Mouse (Mus musculus): Measurements from ENCODE around the gene Mrpl54. TPM values are rescaled to one million over a fixed set of nuclear protein-coding genes. Genes with fewer than 3 reads are reported as not detected.
A peak's percentile ranks its signal among the peaks of the same experiment; 100 is the strongest.
"Not testable (repeated sequence)": the region's sequence is repeated elsewhere in the genome, so short reads cannot be mapped to it uniquely, and the experiment has no call there.

The Mrpl54 gene
- polyA plus RNA-seq, 1 experiment: 144 TPM

DNA sequence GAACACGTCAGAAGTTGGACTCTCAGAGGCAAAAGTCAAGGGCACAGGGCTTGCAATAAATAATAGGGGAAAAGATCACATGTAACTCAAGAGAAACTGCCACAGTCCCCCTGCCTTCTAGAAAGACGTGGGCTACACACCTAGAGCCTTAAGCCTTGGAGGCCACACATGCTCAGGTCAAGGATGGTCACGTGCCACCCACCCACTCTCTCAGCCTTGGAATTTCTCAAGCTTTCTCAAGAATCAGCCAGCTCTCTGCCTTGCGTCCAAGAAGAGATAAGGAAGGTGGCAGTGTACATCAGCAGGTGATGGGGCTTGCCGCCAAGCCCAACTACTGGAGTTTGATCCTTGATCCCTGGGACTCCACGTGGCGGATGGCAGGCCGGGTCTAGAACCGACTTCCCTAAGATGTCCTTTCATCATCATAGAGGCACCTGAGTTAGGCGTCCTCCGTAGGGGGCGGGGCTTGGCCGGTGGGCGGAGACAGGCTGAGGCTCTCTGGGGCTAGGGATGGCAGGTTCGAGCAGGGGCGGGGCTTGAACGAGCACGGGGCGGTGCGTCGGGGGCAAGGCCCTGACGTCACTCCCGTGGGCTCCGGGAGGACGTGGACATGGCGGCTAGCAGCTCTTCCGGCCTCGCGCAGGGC is 34.0 kb downstream of the Mrpl54 start, which contains the start of gene Zfr2:
TSS of gene Zfr2 (plus strand) at position 576 of the 646 bp plus-strand sequence.
- H3K27ac ChIP-seq (replicated peaks; ENCODE audit: low read depth, low read length): no peak within 1 kb of the TSS
- peak within 1 kb of the TSS; percentile 76 for H3K4me3 ChIP-seq (ENCODE audit: insufficient read depth, low read depth, low read length)

GRCm38 (mm10) chr10:81231436-81231835 is 35.3 kb downstream of the Mrpl54 start:
- Histone ChIP-seq H3K4me1 (ENCODE audit: control insufficient read depth, insufficient read depth, insufficient read length, low read length) (peaks cover 12% of the 10 kb centered on the region), H3K27ac (replicated peaks; ENCODE audit: low read depth, low read length) (no peak overlapping the region), H3K4me3 (ENCODE audit: insufficient read depth, low read depth, low read length) (no peak overlapping the region)

More for the DNA sequence above, 34.0 kb downstream of the Mrpl54 start, which contains the start of gene Zfr2:
- H3K4me1 ChIP-seq (ENCODE audit: control insufficient read depth, insufficient read depth, insufficient read length, low read length): peaks cover 12% of the 10 kb centered on the region

DNA sequence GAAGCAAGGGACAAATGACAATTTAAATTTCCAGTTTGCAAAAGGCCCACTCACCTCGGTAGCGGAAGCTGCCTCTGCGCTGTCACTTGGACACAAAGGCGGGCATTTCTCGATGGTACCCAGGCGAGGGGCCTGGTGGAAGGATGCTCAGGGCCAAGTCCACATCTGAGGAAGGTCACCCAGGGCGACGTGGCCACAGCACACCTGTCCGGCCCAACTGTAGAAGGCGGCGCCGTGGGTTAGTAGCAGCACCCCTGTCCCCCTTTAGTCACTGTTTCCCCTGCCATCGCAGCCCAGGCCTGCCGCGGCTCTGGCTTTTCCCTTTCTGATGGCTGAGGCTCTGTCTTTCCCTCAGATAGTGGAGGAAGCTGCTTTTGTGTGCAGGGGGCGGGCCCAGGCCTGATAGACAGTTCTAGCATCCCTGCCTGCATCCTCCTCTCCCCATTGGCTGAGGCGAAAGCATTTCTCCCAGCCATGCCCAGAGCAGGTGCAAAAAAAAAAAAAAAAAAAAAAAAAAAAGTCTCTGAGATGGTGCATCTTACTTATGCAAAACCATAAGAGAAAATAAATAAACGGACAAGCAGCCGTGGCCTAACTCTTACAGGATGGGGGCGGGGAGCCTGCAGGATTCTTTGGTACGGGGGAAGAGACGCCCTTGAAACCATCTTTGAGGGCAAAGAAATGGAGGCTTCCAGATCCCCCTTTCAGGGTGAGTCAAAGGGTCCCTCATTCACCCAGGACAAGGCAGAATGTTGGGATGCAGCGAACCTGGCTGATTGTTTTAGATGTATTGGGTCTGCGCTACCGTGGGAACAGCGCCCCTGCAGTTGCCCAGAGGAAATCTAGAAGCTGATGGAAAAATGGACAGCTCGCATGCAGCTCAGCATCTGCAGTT is 36.0 kb downstream of the Mrpl54 start, which contains the start of gene Atcay:
TSS of gene Atcay (minus strand) at position 396 of the 895 bp plus-strand sequence.
- Histone ChIP-seq H3K4me1 (ENCODE audit: control insufficient read depth, insufficient read depth, insufficient read length, low read length) (peaks cover 12% of the 10 kb centered on the region), H3K27ac (replicated peaks; ENCODE audit: low read depth, low read length) (no peak within 1 kb of the TSS), H3K4me3 (ENCODE audit: insufficient read depth, low read depth, low read length) (no peak within 1 kb of the TSS)

- no peak overlapping the region for H3K27ac ChIP-seq (replicated peaks; ENCODE audit: low read depth, low read length)
- no peak overlapping the region for H3K4me3 ChIP-seq (ENCODE audit: insufficient read depth, low read depth, low read length)
- peaks cover 8% of the 10 kb centered on the region for H3K4me1 ChIP-seq (ENCODE audit: control insufficient read depth, insufficient read depth, insufficient read length, low read length)
Measured at GRCm38 (mm10) chr10:81229735-81230437, 36.8 kb downstream of the Mrpl54 start.

DNA sequence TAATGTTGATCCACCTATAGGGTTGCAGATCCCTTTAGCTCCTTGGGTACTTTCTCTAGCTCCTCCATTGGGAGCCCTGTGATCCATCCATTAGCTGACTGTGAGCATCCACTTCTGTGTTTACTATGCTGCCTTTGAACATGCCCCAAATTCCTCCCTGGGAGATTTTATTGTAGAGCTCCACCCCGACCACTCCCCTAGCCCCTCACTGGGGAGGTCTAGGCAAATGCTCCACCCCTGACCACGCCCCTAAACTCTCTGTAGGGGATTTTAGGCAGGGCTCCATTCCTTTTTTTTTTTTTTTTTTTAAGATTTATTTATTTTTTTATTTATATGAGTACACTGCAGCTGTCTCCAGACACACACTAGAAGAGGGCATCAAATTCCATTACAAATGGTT is 43.0 kb downstream of the Mrpl54 start:
- H3K4me1 ChIP-seq (ENCODE audit: control insufficient read depth, insufficient read depth, insufficient read length, low read length); H3K27ac ChIP-seq (replicated peaks; ENCODE audit: low read depth, low read length); H3K4me3 ChIP-seq (ENCODE audit: insufficient read depth, low read depth, low read length): not testable (repeated sequence)

- Histone ChIP-seq H3K4me3 (ENCODE audit: insufficient read depth, low read depth, low read length) (no peak overlapping the region), H3K4me1 (ENCODE audit: control insufficient read depth, insufficient read depth, insufficient read length, low read length) (no peaks in the 10 kb centered on the region), H3K27ac (replicated peaks; ENCODE audit: low read depth, low read length) (no peak overlapping the region)
Measured at GRCm38 (mm10) chr10:81221402-81222015, 45.2 kb downstream of the Mrpl54 start.

DNA sequence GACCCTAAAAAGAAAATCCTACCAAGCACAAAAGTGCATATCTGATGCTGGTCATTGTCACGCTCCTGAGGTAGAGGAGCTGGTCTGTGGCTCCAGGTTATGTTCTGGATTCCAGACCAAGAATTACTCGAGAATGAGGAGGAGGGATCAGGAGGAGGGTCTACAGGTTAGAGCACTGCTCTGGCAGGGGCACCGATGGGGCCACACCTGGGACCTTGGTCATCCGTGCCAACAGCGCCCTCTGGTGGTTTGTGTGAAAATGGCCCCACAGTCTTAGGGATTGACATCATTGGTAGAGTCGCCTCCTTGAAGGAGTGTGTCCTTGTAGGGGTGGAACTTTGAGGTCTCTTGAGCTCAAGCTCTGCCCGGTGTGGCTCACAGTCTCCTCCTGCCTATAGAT is 48.8 kb downstream of the Mrpl54 start:
- Histone ChIP-seq H3K4me1 (ENCODE audit: control insufficient read depth, insufficient read depth, insufficient read length, low read length) (no peaks in the 10 kb centered on the region), H3K4me3 (ENCODE audit: insufficient read depth, low read depth, low read length) (no peak overlapping the region), H3K27ac (replicated peaks; ENCODE audit: low read depth, low read length) (no peak overlapping the region)

DNA sequence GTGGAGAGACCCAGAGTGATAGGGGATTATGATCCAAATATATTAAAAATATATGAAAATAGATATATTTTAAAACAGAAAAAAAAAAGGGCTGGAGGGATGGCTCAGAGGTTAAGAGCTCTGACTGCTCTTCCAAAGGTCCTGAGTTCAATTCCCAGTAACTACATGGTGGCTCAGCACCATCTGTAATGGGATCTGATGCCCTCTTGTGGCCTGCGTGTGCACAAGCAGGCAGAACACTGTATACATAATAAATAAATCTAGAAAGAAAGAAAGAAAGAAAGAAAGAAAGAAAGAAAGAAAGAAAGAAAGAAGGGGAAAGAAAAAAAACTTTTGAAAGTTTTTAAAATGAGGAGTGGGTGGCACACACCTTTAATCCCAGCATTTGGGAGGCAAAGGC is 49.5 kb downstream of the Mrpl54 start:
- H3K4me3 ChIP-seq (ENCODE audit: insufficient read depth, low read depth, low read length); H3K4me1 ChIP-seq (ENCODE audit: control insufficient read depth, insufficient read depth, insufficient read length, low read length); H3K27ac ChIP-seq (replicated peaks; ENCODE audit: low read depth, low read length): not testable (repeated sequence)

DNA sequence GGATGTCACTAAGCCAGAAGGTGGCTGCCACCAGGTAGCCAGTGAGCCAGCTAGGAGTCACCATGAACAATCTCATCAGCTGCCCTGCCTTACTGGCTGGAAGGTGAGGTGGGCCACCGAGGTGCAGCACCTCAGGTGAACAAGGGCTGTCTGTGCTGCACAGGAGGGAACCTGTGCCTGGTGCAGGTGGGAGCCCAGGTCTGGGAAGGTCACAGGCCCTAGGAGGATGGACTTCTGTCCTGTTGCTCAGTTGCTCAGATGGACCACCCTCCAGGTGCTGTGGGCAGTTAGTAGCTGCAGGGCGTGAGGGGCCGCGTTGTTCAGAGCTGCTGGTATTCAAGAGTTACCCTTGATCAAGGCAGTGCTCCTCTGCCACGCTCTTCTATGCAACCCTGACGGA is 49.9 kb downstream of the Mrpl54 start:
- Histone ChIP-seq H3K4me1 (ENCODE audit: control insufficient read depth, insufficient read depth, insufficient read length, low read length) (no peaks in the 10 kb centered on the region), H3K27ac (replicated peaks; ENCODE audit: low read depth, low read length) (no peak overlapping the region), H3K4me3 (ENCODE audit: insufficient read depth, low read depth, low read length) (no peak overlapping the region)

- Histone ChIP-seq H3K27ac (replicated peaks; ENCODE audit: low read depth, low read length) (no peak overlapping the region), H3K4me3 (ENCODE audit: insufficient read depth, low read depth, low read length) (no peak overlapping the region), H3K4me1 (ENCODE audit: control insufficient read depth, insufficient read depth, insufficient read length, low read length) (no peaks in the 10 kb centered on the region)
Measured at GRCm38 (mm10) chr10:81216260-81216659, 50.5 kb downstream of the Mrpl54 start.

Other genes starting within 250 kb of the Mrpl54 start
- not detected in 2 replicates for gene Diras1, start 241.3 kb downstream of the Mrpl54 start, polyA plus RNA-seq (2012; ENCODE audit: insufficient read depth, insufficient read length, missing spikeins)
- gene Slc39a3, start 229.5 kb downstream of the Mrpl54 start, polyA plus RNA-seq (2012; ENCODE audit: insufficient read depth, insufficient read length, missing spikeins): 7.0 and 12.1 TPM in 2 replicates
- gene Sgta, start 206.8 kb downstream of the Mrpl54 start, polyA plus RNA-seq (2012; ENCODE audit: insufficient read depth, insufficient read length, missing spikeins): 130 and 139 TPM in 2 replicates
- 7.0 and 11.3 TPM in 2 replicates for gene Thop1, start 196.9 kb downstream of the Mrpl54 start, polyA plus RNA-seq (2012; ENCODE audit: insufficient read depth, insufficient read length, missing spikeins)
- gene Creb3l3, start 168.1 kb downstream of the Mrpl54 start, polyA plus RNA-seq (2012; ENCODE audit: insufficient read depth, insufficient read length, missing spikeins): not detected in 2 replicates
- gene Map2k2, start 161.0 kb downstream of the Mrpl54 start, polyA plus RNA-seq (2012; ENCODE audit: insufficient read depth, insufficient read length, missing spikeins): 64.4 and 88.3 TPM in 2 replicates
- gene Zbtb7a, start 131.7 kb downstream of the Mrpl54 start, polyA plus RNA-seq (2012; ENCODE audit: insufficient read depth, insufficient read length, missing spikeins): 28.4 and 29.6 TPM in 2 replicates
- 10.3 and 13.4 TPM in 2 replicates for gene Pias4, start 99.0 kb downstream of the Mrpl54 start, polyA plus RNA-seq (2012; ENCODE audit: insufficient read depth, insufficient read length, missing spikeins)
- 538 and 581 TPM in 2 replicates for gene Eef2, start 90.3 kb downstream of the Mrpl54 start, polyA plus RNA-seq (2012; ENCODE audit: insufficient read depth, insufficient read length, missing spikeins)
- gene Dapk3, start 83.9 kb downstream of the Mrpl54 start, polyA plus RNA-seq (2012; ENCODE audit: insufficient read depth, insufficient read length, missing spikeins): 15.7 and 31.7 TPM in 2 replicates
- not detected in 2 replicates for gene 4930442H23Rik, start 83.1 kb downstream of the Mrpl54 start, polyA plus RNA-seq (2012; ENCODE audit: insufficient read depth, insufficient read length, missing spikeins)
- gene Nmrk2, start 64.9 kb downstream of the Mrpl54 start, polyA plus RNA-seq (2012; ENCODE audit: insufficient read depth, insufficient read length, missing spikeins): 1.4 TPM in 1 of 2 replicates, not detected in the other
- gene Atcay, start 36.1 kb downstream of the Mrpl54 start, polyA plus RNA-seq (2012; ENCODE audit: insufficient read depth, insufficient read length, missing spikeins): not detected in 2 replicates
- 0.32 and 1.2 TPM in 2 replicates for gene Zfr2, start 33.8 kb downstream of the Mrpl54 start, polyA plus RNA-seq (2012; ENCODE audit: insufficient read depth, insufficient read length, missing spikeins)
- not detected in 2 replicates for gene Matk, start 14.0 kb downstream of the Mrpl54 start, polyA plus RNA-seq (2012; ENCODE audit: insufficient read depth, insufficient read length, missing spikeins)
- gene Apba3, start within 50 bp of the Mrpl54 start, polyA plus RNA-seq (2012; ENCODE audit: insufficient read depth, insufficient read length, missing spikeins): 59.5 and 82.7 TPM in 2 replicates
- 1.6 TPM in 1 of 2 replicates, not detected in the other for gene Tjp3, start 24.6 kb upstream of the Mrpl54 start, polyA plus RNA-seq (2012; ENCODE audit: insufficient read depth, insufficient read length, missing spikeins)
- 10.6 and 12.4 TPM in 2 replicates for gene Pip5k1c, start 26.0 kb upstream of the Mrpl54 start, polyA plus RNA-seq (2012; ENCODE audit: insufficient read depth, insufficient read length, missing spikeins)
- gene Cactin, start 54.2 kb upstream of the Mrpl54 start, polyA plus RNA-seq (2012; ENCODE audit: insufficient read depth, insufficient read length, missing spikeins): 8.4 and 9.6 TPM in 2 replicates
- not detected in 2 replicates for gene Tbxa2r, start 61.8 kb upstream of the Mrpl54 start, polyA plus RNA-seq (2012; ENCODE audit: insufficient read depth, insufficient read length, missing spikeins)
- gene Gipc3, start 76.3 kb upstream of the Mrpl54 start, polyA plus RNA-seq (2012; ENCODE audit: insufficient read depth, insufficient read length, missing spikeins): 1.0 TPM in 1 of 2 replicates, not detected in the other
- 66.1 and 78.7 TPM in 2 replicates for gene Hmg20b, start 83.5 kb upstream of the Mrpl54 start, polyA plus RNA-seq (2012; ENCODE audit: insufficient read depth, insufficient read length, missing spikeins)
- gene Mfsd12, start 90.6 kb upstream of the Mrpl54 start, polyA plus RNA-seq (2012; ENCODE audit: insufficient read depth, insufficient read length, missing spikeins): 8.3 and 11.5 TPM in 2 replicates
- gene 4930404N11Rik, start 98.9 kb upstream of the Mrpl54 start, polyA plus RNA-seq (2012; ENCODE audit: insufficient read depth, insufficient read length, missing spikeins): not detected in 2 replicates
- gene Fzr1, start 111.6 kb upstream of the Mrpl54 start, polyA plus RNA-seq (2012; ENCODE audit: insufficient read depth, insufficient read length, missing spikeins): 9.3 and 10.3 TPM in 2 replicates
- 25.1 and 35.9 TPM in 2 replicates for gene Dohh, start 117.5 kb upstream of the Mrpl54 start, polyA plus RNA-seq (2012; ENCODE audit: insufficient read depth, insufficient read length, missing spikeins)
- 2.4 TPM in 1 of 2 replicates, not detected in the other for gene Gm48551, start 117.5 kb upstream of the Mrpl54 start, polyA plus RNA-seq (2012; ENCODE audit: insufficient read depth, insufficient read length, missing spikeins)
- not detected in 2 replicates for gene Gm48552, start 122.1 kb upstream of the Mrpl54 start, polyA plus RNA-seq (2012; ENCODE audit: insufficient read depth, insufficient read length, missing spikeins)
- 1.9 and 5.3 TPM in 2 replicates for gene Smim24, start 126.1 kb upstream of the Mrpl54 start, polyA plus RNA-seq (2012; ENCODE audit: insufficient read depth, insufficient read length, missing spikeins)
- gene Nfic, start 188.7 kb upstream of the Mrpl54 start, polyA plus RNA-seq (2012; ENCODE audit: insufficient read depth, insufficient read length, missing spikeins): 40.9 and 42.9 TPM in 2 replicates
- gene Celf5, start 215.8 kb upstream of the Mrpl54 start, polyA plus RNA-seq (2012; ENCODE audit: insufficient read depth, insufficient read length, missing spikeins): 0.63 TPM in 1 of 2 replicates, not detected in the other
- 13.9 and 17.9 TPM in 2 replicates for gene Ncln, start 229.5 kb upstream of the Mrpl54 start, polyA plus RNA-seq (2012; ENCODE audit: insufficient read depth, insufficient read length, missing spikeins)
- 0.71 and 0.79 TPM in 2 replicates for gene S1pr4, start 233.2 kb upstream of the Mrpl54 start, polyA plus RNA-seq (2012; ENCODE audit: insufficient read depth, insufficient read length, missing spikeins)

Data from brown adipose tissue, adult 24 weeks (tissue).